Mouse (Mus musculus): ENCODE data around the gene Hmgb1.

Hmgb1 gene

DNA sequence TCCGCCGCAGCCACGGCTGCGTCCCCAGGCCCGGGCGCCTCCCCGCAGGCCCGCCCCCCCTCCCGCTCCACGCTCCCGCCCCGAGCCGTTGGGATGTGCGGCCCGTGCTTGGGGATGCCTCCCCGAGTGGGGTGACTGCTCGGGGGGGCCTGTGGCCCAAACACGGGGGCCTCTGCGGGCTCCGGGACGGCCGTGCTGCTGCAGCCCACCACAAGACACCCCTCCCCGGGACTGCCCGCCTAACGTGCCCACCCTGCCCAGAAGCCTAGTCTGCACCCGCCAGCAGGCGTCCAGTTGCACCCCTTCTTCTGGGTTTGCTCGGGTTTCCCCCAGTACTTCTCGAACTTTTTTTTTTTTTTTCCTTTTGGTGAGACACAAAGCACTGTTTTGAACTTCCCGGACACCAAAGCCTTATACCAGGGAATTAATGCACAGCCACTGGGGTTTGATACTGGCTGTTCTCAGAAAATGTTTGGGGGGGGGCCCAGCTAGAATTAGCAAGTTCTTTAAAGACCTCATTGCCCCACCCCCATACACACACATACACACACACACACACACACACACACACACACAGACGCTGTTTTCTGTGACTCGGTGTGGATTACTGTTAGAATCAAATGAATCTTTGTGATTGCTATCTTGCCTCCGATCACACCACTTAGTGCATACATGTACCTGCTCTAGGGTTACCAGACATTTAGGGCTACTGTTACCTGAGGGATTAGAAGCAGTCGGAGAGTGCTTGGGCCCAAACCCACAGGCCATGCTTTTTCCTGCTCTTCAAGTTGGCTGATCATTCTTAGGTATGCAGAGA is 130.7 kb downstream of the Hmgb1 start:
- DNase-seq (ENCODE audit: low read depth, low spot score) = no peak

DNA sequence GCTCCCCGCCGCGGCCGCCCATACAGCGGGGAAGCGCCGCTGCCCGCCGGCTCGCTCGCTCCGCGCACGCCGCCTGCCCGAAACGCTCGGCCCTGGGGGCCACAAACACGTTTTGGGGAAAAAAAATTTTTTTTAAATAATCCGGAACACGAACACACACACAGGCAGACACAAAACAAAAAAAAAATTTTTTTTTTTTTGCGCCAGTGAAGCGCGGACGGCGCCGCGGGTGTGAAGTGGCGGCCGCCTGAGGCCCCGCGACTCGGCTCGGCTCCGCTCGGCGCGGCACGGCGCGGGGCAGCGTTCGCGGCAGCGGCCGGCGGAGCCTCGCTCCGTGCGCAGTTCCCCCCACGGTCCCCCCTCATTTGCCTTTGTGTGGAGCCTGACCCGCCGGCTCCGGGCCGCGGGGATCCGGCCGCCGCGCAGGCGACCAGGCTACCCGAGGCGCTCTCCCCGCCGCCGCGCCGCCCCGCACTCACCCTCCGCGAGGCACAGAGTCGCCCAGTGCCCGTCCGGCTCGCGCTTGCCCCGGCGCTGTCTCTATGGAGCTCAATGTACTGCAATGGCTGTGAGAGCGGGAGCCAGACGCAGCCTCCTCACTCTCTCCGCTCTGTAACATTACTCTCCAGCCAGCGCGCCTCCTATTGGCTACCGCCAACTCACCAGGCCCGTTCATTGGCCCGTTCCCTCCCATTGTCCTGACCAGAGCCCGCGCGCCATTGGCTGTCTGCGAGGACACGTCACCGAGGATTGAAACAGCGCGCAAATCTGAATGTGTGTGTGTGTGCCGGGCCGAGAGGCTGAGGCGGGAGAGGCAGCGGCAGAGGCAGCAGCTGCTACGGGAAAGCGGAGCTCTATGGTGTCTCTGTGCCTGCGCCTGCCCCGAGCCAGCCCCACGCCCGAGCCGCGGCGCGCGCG is 131.6 kb downstream of the Hmgb1 start:
- DNase-seq (ENCODE audit: low read depth, low spot score) = peak; percentile 99

DNA sequence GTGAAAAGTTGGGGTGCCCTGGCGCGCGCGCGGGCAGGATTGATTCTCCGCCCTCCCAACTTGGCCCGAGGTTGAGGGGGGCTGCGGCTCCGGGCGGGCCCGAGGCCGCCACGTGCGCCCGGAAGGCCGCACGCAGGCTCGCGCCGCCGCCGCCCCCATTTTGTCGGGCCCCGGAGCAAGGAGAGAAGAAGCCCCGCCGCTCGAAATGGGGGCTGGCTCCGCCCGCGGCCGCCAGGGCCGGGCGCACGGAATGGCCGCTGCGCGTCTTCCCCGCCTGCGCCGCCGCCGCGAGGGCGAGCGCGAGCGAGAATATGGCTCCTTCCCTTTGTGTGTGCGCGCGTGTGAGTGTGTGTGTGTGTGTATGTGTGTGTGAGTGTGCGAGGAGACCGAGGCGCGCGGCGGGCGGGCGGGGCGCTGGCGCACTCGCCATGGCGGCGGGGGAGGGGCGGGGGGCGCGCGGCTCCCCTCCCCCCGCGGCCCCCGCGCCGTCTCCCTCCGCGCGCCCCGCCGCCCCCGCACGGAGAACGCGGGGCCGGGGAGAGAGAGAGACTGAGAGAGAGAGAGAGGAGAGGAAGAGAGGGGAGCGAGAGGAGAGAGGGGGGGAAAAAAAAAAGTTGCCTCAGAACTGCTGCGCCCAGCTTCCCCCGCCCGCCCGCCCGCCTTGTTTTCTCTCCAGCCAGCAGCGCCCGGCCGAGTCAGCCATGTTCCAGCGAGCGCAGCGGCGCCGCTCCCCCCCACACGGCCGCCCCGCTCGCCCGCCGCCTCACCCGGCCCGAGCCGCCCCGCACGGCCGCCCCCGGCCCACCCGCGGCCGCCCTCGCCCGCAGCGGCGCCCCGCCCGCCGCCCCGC is 132.5 kb downstream of the Hmgb1 start:
- no peak for DNase-seq (ENCODE audit: low read depth, low spot score)

DNA sequence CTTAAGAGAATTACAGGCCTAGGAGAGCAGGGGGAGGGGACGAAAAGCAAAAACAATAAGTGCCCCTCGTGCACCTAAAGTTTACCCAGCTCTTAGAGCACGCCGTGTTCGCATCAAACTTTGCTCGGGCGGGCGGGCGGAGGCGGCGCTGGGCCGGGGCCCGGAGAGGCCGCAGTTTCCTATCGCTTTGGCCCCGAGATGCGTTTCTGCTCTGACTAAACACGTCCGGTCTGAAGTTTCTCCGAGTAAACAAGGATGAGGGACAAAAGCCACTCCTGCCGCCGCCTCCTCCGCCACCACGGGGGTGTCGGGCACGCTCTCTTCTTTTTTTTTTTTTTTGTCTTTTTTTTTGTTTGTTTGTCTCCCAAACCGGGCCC is 133.1 kb downstream of the Hmgb1 start:
- no peak for DNase-seq (ENCODE audit: low read depth, low spot score)

DNA sequence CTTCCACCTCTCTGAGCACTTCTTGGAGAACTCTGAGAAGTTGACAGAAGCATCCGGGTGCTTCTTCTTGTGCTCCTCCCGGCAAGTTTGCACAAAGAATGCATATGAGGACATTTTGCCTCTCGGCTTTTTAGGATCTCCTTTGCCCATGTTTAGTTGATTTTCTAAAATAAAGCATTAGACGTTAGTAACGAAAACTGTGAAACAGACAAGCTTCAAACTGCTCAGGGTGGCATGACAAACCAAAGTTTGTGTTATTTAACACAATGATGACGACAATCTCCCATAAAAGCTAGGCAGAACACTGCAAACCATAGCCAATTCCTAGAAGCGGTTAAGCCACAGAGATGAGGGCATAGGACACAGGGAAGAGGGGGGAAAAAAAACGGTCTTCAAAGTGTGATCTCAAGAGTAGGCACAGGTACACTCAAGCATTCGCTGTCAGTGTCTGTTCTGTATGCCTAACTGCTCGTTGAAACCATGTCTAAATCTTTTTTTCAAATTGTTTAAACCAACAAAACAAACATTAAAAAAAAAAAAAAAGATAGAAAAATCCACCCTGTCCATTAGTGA is 133.6 kb downstream of the Hmgb1 start:
- DNase-seq (ENCODE audit: low read depth, low spot score) = no peak

DNA sequence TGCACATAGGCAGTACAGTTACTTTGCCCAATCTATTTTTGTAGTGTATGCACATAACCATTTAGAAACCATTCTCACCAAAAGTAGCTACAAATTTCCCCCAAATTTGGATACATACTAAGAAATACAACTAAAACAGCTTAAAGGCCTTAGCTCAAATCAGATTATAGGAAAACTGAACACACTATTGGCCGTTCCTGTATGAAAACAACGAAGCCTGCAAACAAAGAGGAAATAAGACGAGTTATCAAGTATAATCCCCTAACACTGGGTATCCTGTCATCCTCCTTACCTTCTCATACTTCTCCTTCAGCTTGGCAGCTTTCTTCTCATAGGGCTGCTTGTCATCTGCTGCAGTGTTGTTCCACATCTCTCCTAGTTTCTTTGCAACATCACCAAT is 134.9 kb downstream of the Hmgb1 start:
- no peak for DNase-seq (ENCODE audit: low read depth, low spot score)

DNA sequence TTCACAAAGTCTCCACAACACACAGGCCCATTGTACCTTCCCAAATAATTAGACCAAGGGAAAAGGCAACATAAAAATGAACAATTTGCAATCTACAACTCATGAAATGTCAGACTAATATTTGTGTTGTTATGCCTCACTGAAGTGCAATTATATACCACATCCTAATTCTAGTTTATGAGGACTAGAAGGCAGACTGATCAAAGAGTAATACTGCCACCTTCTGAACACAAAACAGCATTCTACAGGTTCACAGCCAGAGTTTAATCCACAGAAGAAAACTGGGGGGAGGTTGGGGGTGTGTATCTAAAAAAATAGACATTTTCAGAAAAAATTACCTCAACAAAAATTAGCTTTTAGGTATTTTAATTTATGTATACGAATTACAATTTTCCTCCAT is 135.3 kb downstream of the Hmgb1 start:
- DNase-seq (ENCODE audit: low read depth, low spot score) = no peak

DNA sequence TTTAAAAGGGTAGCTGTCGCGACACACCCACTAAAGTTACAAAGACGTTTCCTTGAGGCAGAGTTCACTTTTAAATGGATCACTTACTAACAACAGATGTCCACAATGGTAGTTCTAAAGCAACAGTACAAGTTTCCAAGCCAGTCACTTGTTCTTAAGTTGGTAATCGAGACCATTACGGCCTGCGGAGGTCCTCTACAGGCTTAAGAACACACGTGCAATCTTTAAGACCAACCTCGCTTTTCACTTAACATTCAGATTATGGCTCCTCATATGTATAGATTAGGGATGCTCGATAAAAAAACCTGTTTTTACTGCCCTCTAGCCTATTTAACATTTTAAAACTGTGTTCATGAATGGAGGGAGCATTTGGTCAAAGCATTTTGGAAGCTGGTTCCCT is 137.6 kb downstream of the Hmgb1 start:
- no peak for DNase-seq (ENCODE audit: low read depth, low spot score)

DNA sequence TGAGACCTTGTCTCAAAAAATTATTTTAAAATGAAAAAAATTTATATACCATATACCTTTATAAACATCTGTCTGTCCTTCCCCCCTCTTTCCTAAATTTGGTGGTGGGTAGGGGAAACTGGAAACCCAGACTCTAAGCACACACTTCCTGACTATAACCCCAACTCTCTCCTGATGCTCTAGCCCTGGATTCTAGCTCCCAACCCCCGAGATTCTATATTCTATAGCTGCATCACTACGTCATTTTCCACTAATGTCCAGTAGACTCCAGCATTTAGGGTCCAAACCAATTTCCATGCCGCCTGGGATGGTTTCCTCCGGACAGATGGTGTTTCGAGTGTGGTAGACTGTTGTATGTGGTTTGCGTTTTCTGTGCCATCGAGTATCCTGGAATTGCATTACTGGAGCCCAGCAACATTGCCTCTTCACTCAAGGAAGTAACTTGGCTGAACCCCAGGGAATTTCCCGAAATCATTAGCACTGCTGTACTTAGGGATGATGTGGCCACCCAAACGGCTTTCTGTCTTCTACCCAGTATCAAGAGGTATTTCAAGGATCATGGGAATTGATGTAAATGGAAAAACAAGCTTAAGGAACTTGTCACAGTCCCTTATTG is 138.7 kb downstream of the Hmgb1 start:
- DNase-seq (ENCODE audit: low read depth, low spot score) = no peak

DNA sequence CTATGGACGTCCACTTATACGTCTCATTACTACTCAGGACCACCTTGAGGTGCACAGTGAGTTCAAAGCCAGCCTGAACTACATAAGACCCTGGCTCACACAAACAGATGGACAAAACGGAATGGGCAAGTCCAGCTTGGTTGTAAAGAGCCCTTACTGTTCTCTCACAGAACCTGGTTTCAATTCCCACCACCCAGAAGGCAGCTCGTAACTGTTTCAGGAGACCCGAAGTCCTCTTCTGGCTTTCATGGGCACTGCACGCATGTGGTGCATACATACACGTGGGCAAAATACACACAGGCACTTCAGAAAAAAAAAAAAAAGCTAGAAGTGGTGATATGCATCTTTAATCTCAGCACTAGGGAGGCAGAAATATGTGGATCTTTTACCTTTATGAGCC is 139.2 kb downstream of the Hmgb1 start:
- DNase-seq (ENCODE audit: low read depth, low spot score) = no peak

DNA sequence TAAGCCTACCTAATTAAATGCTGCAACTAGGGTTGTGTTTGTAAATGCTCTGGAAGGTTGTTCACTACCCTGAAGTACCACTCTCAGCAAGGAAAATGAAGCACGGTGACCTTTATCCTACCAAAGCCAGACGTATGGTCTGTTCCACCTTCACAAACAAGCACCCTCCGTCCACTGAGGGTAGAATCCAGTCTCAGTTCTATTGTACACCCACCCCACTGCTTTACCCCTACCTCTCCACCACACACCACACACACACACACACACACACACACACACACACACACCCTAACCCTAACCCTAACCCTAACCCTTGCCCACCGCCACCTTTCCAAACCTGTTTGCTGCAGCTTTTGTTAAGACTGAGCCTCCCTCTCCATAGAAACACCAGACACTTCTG is 140.2 kb downstream of the Hmgb1 start:
- DNase-seq (ENCODE audit: low read depth, low spot score) = no peak

DNA sequence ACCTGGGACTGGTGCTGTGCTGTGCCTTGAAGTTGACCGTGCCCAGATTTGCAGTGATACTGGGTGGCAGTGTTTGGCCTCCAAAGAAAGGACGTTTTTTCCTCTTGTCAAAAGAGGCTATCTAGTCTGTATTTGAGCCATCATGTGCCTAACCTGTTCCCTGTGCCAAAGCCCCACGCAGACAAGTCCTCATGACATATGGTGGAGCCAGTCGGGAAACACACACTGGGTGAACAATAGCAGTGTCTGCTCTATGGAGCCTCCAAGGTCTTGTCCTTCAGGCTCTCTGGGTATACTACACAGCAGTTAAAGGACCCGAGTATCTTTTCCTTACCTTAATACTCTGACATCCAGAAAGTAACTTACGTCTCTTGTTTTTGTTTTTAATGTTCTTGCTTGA is 141.0 kb downstream of the Hmgb1 start:
- DNase-seq (ENCODE audit: low read depth, low spot score) = no peak

DNA sequence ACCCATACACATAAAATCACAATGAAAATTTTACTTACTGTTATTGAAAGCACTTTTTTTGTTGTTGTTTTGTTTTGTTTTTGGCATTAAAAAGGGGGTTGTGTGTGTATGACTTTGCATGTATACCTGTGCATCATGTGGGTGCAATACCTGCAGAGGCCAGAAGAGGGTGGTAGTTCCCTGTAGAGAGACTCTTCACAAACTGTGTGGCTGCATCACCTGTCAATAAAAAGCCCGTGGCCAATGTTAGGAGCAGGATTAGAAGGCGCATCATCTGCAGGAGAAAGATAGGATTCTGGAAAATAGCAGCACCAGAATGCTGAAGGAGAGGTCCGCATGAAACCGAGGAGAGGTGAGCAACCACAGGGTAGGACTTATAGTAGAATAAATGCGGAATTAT is 144.5 kb downstream of the Hmgb1 start:
- no peak for DNase-seq (ENCODE audit: low read depth, low spot score)

DNA sequence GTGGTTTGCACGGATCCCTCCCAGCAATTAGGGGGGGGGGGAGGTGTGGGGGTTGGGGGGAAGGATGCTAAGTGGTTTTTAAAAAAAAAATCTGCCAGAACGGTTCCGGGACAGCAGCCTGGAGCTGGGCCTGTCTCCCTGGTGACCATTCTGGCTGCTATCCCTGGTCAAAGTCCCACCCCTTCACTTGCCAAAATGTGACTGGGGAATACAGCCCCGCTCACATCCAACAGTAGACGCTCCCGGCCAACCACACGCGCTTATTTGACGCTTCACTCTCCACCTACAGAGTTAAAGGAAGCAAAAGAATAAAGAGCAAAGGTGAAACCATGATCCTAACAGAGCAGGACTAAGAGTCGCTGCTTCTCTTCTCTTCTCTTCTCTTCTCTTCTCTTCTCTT is 146.6 kb downstream of the Hmgb1 start:
- DNase-seq (ENCODE audit: low read depth, low spot score) = no peak

DNA sequence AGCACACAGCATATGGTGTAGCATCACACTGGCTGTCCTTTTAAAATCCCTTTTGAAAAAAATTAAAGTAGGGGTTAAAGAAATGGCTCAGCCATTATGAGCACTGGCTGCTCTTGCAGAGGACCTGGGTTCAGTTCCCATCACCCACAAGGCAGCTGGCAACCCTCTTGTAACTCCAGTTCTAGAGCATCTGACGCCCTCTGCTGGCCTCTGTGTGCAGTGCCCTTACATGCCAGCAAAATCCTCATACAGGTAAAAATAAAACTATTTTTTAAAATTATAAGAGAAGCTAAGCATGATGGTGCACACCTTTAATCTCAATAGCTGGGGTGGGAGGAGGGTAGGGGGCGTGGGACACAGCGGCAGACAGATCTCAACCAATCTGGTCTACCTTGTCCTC is 147.4 kb downstream of the Hmgb1 start:
- no peak for DNase-seq (ENCODE audit: low read depth, low spot score)

DNA sequence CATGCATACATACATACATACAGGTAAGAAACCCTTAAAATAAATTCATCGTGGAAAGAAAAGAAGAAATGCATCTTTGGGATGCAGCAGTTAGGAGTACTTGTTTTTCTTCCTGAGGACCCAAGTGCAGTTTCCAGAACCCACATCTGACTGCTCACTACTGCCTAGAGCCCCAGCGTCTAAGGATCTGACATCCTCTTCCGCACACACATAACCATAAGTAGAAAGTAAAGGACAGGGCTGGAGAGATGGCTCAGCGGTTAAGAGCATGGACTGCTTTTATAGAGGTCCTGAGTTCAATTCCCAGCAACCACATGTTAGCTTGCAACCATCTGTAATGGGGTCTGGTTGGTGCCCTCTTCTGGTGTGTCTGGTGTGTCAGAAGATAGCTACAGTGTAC is 151.9 kb downstream of the Hmgb1 start:
- no peak for DNase-seq (ENCODE audit: low read depth, low spot score)

DNA sequence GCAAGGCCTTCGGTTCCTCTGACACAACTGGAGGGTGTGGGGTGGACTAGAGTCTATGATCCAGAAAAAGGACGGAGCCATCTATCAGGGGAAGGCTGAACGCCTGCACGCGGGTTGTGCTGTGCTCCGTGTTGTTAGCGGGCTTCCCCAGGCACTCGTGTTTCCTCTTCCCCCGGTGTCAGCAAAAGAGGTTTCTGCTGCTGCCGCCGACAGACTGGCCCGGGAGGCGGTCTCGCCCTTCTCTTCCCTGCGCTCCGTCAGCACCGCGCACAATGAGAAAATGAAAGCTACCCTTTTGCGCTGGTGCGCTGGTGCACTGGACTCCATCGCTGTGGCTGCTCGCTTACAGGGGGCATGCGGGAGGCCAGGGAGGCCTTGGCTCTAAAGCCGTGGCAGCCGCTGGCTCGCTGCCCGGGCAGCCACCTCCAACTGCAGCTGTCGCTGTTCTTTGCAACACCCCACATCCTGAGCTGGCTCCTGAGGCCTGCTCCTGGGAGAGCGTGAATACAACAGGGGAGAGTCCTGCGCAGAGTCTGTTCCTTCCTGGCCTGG is 153.0 kb downstream of the Hmgb1 start:
- DNase-seq (ENCODE audit: low read depth, low spot score) = no peak

DNA sequence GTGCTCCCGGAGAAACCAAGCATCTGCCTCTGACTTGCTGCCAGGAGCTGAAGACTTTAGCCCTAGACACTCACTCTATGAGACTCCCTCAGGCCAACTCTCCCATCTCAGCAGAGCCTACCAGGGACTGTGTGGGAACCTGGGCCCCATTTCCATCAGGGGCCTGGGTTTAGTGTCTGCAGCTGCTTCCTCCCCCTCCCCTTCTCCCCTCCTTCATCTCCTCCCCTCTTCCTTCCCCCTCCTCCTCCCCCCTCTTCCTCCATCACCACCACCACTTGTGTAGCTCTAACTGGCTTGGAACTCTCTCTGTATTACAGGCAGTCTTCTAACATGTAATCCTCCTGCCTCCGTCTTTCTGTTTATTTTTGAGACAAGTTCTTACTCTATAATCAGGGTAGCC is 154.2 kb downstream of the Hmgb1 start:
- no peak for DNase-seq (ENCODE audit: low read depth, low spot score)

DNA sequence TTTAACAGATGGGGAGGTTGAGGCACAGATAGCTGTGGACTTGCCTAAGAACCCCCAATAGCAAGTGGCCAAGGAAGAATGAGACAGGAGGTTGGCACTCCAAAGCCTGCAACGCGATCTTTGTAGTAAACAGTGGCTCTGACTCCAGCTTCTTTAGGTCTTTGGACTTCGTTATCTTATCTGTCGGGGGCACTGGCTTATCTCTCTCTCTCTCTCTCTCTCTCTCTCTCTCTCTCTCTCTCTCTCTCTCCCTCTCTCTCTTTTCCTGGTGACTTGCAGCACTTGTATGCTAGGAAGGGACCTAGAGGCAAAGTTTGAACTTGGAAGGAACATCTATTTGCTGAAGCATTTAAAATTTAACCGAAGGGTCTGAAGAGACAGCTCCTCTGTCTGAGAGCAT is 155.9 kb downstream of the Hmgb1 start:
- no peak for DNase-seq (ENCODE audit: low read depth, low spot score)

DNA sequence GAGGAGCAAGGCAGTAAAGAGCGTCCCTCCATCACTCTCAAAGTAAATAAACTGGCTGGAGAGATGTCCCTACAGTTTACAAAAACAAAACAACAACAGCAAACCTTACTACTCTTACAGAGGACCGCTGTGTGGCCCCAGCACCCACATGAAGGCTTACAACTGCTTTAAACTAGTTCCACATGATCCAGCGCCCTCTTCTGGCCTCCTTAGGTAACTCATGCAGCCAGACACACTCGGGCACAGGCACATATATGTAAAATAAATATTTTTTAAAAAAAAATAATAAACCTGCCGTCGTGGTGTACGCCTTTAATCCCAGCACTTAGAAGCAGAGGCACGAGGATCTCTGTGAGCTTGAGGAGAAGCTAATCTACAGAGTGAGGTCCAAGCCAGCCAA is 156.9 kb downstream of the Hmgb1 start:
- DNase-seq (ENCODE audit: low read depth, low spot score) = no peak

DNA sequence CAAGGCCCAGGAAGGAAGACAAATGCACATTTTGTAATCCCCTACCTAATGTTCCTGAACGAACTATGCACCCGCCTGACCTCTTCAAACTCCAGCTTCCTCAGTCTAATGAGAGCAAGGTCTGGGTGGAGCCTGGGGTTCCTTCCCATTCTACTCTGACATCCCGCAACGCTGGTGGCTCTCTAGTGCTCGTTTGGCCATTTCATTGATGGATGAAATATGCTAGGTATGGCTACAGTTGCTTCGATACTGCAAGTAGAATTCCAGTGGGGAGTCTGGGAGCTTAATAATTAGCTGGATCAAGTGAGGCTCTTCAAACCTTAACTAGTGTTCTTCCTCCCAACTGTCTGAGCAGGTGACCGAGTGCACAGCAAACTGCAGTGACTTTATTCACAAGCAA is 163.2 kb downstream of the Hmgb1 start:
- no peak for DNase-seq (ENCODE audit: low read depth, low spot score)
